Mouse (Mus musculus): Measurements from ENCODE around the gene Tnni2. TPM values are rescaled to one million over a fixed set of nuclear protein-coding genes. Genes with fewer than 3 reads are reported as not detected.

Tnni2 gene
- polyA plus RNA-seq, 1 experiment from 2014 or later, result 3.7 TPM

DNA sequence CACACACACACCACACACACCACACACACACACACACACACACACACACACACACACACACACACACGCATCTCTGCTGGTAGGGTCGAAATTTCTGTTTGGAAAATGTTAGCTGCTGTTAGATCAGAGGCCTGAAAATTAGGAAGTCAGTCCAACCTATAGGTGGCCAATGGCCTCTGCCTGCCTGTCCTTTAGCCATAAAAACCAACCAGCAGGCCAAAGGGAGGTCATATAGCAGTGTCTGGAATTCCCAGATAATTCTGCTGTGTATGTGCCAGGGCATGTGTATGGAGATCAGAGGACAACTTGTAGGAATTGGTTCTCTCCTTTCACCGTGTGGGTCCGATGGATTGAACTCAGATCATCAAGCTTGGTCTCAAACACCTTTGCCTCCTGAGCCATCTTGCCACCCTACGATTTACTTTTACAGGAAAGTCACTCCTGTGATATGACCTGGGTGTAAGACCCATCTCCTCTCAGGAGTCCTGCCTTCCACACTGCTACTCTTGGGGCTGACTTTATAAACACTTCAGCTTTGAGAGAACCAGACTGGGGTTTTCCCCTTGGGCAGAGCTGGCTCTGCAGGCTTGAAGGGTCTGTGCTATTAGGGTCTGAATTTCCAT, 17.2 kb downstream of the Tnni2 start:
- DNase-seq (ENCODE audit: low spot score) (peak; percentile 28), ATAC-seq (replicated peaks; ENCODE audit: low FRiP score) (no peak)
- Histone ChIP-seq H3K4me3 (ENCODE audit: low read depth, low read length) (no peak overlapping the region), H3K27me3 (replicated peaks; ENCODE audit: control insufficient read depth, insufficient read depth, low read length) (no peaks in the 10 kb centered on the region), H3K9me3 (ENCODE audit: control insufficient read depth, low read length) (no peaks in the 10 kb centered on the region), H3K9ac (ENCODE audit: low read depth, low read length) (no peak overlapping the region), H3K27ac (ENCODE audit: low read depth, low read length) (peak overlapping the region; percentile 49; the same call in 1 of the 2 replicates), H3K36me3 (ENCODE audit: control insufficient read depth, insufficient read depth, low read length) (no peaks in the 10 kb centered on the region), H3K4me2 (no peak overlapping the region), H3K4me1 (replicated peaks; ENCODE audit: control insufficient read depth, insufficient read depth, low read length) (peaks cover 18% of the 10 kb centered on the region)
- whole genome bisulfite sequencing, result 71% methylated on average over 5 of the region's 5 CpGs

DNA sequence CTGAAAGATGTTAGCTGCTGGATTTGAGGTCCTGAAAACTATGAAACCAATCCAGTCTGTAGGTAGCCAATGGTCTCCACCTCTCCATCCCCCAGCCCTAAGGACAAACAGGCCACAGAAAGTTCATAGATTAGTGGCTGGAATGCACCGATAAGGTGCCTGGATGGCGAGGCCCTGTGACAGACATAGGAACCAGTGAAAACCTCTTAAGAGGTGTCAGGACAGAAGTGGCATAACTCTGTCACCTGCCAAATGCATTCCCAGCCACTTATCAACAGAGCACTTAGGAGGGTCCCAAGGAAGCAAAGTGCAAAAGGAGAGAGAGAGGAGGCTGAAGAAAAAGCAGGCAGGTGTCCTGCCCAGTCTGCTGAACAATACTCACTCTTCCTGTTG, 17.7 kb downstream of the Tnni2 start:
- ATAC-seq (replicated peaks; ENCODE audit: low FRiP score) (no peak), DNase-seq (ENCODE audit: low spot score) (no peak)
- H3K9ac ChIP-seq (ENCODE audit: low read depth, low read length), result no peak overlapping the region
- H3K4me2 ChIP-seq, result no peak overlapping the region
- 34% methylated on average over 2 of the region's 2 CpGs for WGBS
- H3K4me1 ChIP-seq (replicated peaks; ENCODE audit: control insufficient read depth, insufficient read depth, low read length), result peaks cover 18% of the 10 kb centered on the region
- no peaks in the 10 kb centered on the region for H3K9me3 ChIP-seq (ENCODE audit: control insufficient read depth, low read length)
- peak overlapping the region; percentile 49; the same call in 1 of the 2 replicates for H3K27ac ChIP-seq (ENCODE audit: low read depth, low read length)
- H3K27me3 ChIP-seq (replicated peaks; ENCODE audit: control insufficient read depth, insufficient read depth, low read length), result no peaks in the 10 kb centered on the region
- no peak overlapping the region for H3K4me3 ChIP-seq (ENCODE audit: low read depth, low read length)
- no peaks in the 10 kb centered on the region for H3K36me3 ChIP-seq (ENCODE audit: control insufficient read depth, insufficient read depth, low read length)

DNA sequence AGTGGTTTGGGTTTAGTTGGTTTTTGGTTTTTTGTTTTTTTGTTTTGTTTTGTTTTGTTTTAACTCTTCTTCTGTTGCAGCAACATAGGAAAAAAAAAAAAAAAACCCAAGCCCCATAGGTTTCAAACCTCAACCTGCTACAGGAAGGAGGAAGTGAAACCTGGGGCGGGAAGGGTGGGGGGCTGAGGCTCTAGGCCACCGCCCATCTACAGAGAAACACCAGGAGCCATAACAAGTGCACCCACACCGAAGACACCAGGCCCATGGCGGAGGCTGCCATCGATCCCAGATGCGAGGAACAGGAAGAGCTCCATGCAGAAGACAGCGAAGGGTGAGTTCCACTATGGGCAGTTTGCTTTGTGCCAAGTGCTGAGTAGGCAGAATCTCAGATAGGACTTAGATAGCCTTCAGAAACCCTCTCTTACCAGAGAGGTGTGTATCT, 19.0 kb downstream of the Tnni2 start, which contains the start of gene Lsp1:
Lsp1 (plus strand) TSS at position 174 of the 442 bp plus-strand sequence.
- 0 out of 2 replicates have a peak within 1 kb of the TSS, but pooled peaks have one; percentile 2 for H3K4me3 ChIP-seq (ENCODE audit: low read depth, low read length)
- no peak within 1 kb of the TSS for H3K9ac ChIP-seq (ENCODE audit: low read depth, low read length)
- no peaks in the 10 kb centered on the region for H3K36me3 ChIP-seq (ENCODE audit: control insufficient read depth, insufficient read depth, low read length)
- DNase-seq (ENCODE audit: low spot score) (no peak), ATAC-seq (replicated peaks; ENCODE audit: low FRiP score) (no peak)
- peaks cover 18% of the 10 kb centered on the region for H3K4me1 ChIP-seq (replicated peaks; ENCODE audit: control insufficient read depth, insufficient read depth, low read length)
- H3K27ac ChIP-seq (ENCODE audit: low read depth, low read length), result no peak within 1 kb of the TSS; the same call in 1 of the 2 replicates
- H3K9me3 ChIP-seq (ENCODE audit: control insufficient read depth, low read length), result no peaks in the 10 kb centered on the region
- 79% methylated on average over 7 of the region's 7 CpGs for WGBS
- H3K27me3 ChIP-seq (replicated peaks; ENCODE audit: control insufficient read depth, insufficient read depth, low read length), result no peaks in the 10 kb centered on the region
- H3K4me2 ChIP-seq, result no peak within 1 kb of the TSS

DNA sequence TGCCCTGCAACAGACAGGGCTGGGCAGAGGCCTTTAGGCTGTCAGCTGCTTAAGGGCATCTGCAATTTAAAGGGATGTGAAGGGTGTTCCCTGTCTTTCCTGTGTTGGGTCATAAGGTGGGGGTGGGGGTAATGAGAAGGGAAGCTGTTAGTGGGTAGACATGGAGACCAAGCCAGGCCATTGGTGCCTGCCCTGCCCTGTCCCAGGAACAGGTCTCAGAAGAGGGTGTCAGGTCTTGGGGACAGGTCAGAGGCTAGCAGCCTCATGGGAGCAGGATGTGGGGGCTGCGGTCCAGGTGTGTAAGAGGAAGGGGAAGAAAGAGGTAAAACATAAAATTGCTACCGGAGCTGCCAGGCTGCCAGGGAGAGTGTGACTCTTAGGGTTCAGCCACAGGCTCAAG, 19.8 kb downstream of the Tnni2 start:
- Histone ChIP-seq H3K27ac (ENCODE audit: low read depth, low read length) (no peak overlapping the region), H3K9ac (ENCODE audit: low read depth, low read length) (no peak overlapping the region), H3K9me3 (ENCODE audit: control insufficient read depth, low read length) (no peaks in the 10 kb centered on the region), H3K4me3 (ENCODE audit: low read depth, low read length) (no peak overlapping the region), H3K4me2 (no peak overlapping the region), H3K27me3 (replicated peaks; ENCODE audit: control insufficient read depth, insufficient read depth, low read length) (no peaks in the 10 kb centered on the region), H3K4me1 (replicated peaks; ENCODE audit: control insufficient read depth, insufficient read depth, low read length) (peaks cover 14% of the 10 kb centered on the region), H3K36me3 (ENCODE audit: control insufficient read depth, insufficient read depth, low read length) (no peaks in the 10 kb centered on the region)
- DNase-seq (ENCODE audit: low spot score) (peak; percentile 23), ATAC-seq (replicated peaks; ENCODE audit: low FRiP score) (no peak)
- 83% methylated on average over 2 of the region's 2 CpGs for WGBS

DNA sequence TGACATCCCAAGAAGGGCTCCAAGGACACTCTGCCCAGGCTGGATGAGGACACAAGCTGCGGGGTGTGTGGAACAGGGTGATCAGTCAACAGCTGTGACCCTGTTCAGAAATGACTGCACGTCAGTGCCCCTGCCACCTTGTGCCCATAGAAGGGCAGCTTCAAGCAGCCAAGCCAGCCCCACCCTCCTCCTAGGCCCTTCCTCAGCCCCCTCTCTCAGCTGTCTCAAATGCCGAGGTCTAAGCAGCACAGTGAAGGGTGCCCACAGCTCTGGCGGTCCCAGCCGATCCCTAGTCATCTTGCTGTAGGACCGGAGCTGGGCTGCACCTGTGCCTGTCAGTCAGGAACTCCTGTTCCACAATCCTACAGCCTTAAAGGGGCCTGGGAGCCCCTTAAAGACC, 20.6 kb downstream of the Tnni2 start:
- Histone ChIP-seq H3K27ac (ENCODE audit: low read depth, low read length) (no peak overlapping the region), H3K4me1 (replicated peaks; ENCODE audit: control insufficient read depth, insufficient read depth, low read length) (peaks cover 7% of the 10 kb centered on the region), H3K9ac (ENCODE audit: low read depth, low read length) (no peak overlapping the region), H3K27me3 (replicated peaks; ENCODE audit: control insufficient read depth, insufficient read depth, low read length) (no peaks in the 10 kb centered on the region), H3K36me3 (ENCODE audit: control insufficient read depth, insufficient read depth, low read length) (no peaks in the 10 kb centered on the region), H3K9me3 (ENCODE audit: control insufficient read depth, low read length) (no peaks in the 10 kb centered on the region), H3K4me3 (ENCODE audit: low read depth, low read length) (no peak overlapping the region), H3K4me2 (no peak overlapping the region)
- DNase-seq (ENCODE audit: low spot score) (peak; percentile 28), ATAC-seq (replicated peaks; ENCODE audit: low FRiP score) (no peak)
- 84% methylated on average over 6 of the region's 6 CpGs for WGBS

DNA sequence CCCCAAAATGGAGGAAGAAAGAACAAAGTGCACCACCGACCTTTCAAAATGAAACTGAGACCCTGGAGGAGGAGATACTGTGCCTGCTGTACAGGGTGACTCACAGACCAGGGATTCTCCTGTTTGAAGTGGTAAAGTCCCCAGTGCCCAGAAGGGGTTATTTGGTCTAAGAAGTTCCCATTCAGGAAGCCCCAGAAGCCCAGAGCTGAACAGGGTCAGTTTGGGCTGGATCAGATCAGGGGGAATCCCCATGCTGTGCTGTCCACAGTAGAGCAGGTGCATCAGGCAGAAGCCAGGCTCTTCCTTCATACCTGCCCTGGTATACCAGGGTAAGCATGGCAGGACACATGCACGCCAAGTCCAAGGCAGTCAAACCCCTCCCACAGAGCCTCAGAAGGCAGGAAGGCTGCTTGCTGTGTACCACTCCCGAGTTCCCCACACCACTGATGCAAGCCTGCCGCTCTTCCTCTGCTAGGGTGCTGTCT, 21.0 kb downstream of the Tnni2 start:
- Histone ChIP-seq H3K27ac (ENCODE audit: low read depth, low read length) (no peak overlapping the region), H3K4me1 (replicated peaks; ENCODE audit: control insufficient read depth, insufficient read depth, low read length) (peaks cover 5% of the 10 kb centered on the region)
- no peak for ATAC-seq (replicated peaks; ENCODE audit: low FRiP score)

DNA sequence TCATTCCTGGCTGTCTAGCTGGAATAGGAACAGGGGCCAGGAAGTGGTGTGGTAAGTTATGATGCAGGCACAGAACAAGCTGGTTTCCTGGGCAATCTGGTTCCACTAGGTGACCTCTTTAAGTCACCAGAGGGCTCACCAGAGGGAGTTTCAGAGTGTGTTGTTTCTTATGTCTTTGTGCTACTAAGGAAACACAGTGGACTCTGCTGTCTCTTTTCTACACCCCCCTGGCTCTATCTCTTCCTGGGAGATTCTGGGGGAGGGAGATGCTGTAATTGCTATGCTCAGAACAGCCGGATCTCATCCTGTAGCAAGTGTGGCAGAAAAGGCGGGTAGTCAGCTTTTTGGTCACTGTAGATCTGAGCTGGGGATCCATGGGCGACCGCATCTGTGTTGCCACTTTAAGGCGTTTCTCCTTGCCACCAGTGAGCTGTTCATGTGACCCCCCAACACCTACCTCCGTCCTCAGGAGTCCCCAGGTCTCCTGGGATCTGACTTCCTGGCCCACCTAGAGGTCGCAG, 28.6 kb downstream of the Tnni2 start:
- H3K4me1 ChIP-seq (replicated peaks; ENCODE audit: control insufficient read depth, insufficient read depth, low read length), result peaks cover 13% of the 10 kb centered on the region
- H3K4me3 ChIP-seq (ENCODE audit: low read depth, low read length), result no peak overlapping the region
- no peaks in the 10 kb centered on the region for H3K9me3 ChIP-seq (ENCODE audit: control insufficient read depth, low read length)
- DNase-seq (ENCODE audit: low spot score), result peak; percentile 31
- H3K4me2 ChIP-seq, result no peak overlapping the region
- H3K9ac ChIP-seq (ENCODE audit: low read depth, low read length), result no peak overlapping the region
- H3K27ac ChIP-seq (ENCODE audit: low read depth, low read length), result peak overlapping the region; percentile 79; the same call in 1 of the 2 replicates
- H3K36me3 ChIP-seq (ENCODE audit: control insufficient read depth, insufficient read depth, low read length), result no peaks in the 10 kb centered on the region
- no peak for ATAC-seq (replicated peaks; ENCODE audit: low FRiP score)
- H3K27me3 ChIP-seq (replicated peaks; ENCODE audit: control insufficient read depth, insufficient read depth, low read length), result no peaks in the 10 kb centered on the region
- 78% methylated on average over 7 of the region's 7 CpGs for WGBS

More for the DNA sequence above, 21.0 kb downstream of the Tnni2 start:
- Histone ChIP-seq H3K9me3 (ENCODE audit: control insufficient read depth, low read length) (no peaks in the 10 kb centered on the region), H3K27me3 (replicated peaks; ENCODE audit: control insufficient read depth, insufficient read depth, low read length) (no peaks in the 10 kb centered on the region), H3K4me3 (ENCODE audit: low read depth, low read length) (no peak overlapping the region), H3K36me3 (ENCODE audit: control insufficient read depth, insufficient read depth, low read length) (no peaks in the 10 kb centered on the region), H3K4me2 (no peak overlapping the region), H3K9ac (ENCODE audit: low read depth, low read length) (no peak overlapping the region)
- WGBS, result 52% methylated on average over 4 of the region's 4 CpGs
- peak; percentile 29 for DNase-seq (ENCODE audit: low spot score)

DNA sequence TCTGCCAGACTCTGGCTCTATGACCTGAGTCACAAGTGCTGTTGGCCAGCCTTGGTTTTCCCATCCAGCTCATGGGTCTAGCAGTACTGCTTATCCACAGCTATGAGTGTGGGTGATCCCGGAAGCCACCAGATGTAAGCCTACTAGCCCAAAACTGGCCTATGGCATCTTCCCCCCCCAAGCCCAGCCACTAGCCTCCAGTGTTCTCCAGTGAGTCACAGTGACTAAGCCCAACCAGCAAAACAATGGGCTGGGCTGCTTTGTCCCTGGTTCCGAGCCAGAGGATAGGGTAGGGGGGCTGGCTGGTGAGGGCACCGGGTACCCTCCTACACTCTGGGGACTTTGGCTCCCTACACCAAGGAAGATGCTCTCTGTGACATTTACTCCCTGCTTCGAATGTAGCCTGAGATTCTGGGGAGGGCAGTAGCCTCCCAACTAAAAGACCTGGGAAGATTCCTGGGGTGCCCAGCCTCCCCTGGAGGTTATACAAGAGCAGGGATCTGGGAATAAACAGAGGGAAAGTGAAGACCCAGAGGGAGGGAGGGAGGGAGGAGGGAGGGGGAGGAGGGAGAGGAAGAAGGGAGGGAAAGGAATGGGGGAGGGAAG, 29.3 kb downstream of the Tnni2 start:
- Histone ChIP-seq H3K27ac (ENCODE audit: low read depth, low read length) (peak overlapping the region; percentile 79; the same call in 1 of the 2 replicates), H3K4me2 (no peak overlapping the region), H3K4me3 (ENCODE audit: low read depth, low read length) (no peak overlapping the region), H3K36me3 (ENCODE audit: control insufficient read depth, insufficient read depth, low read length) (no peaks in the 10 kb centered on the region), H3K27me3 (replicated peaks; ENCODE audit: control insufficient read depth, insufficient read depth, low read length) (no peaks in the 10 kb centered on the region), H3K4me1 (replicated peaks; ENCODE audit: control insufficient read depth, insufficient read depth, low read length) (peaks cover 13% of the 10 kb centered on the region), H3K9ac (ENCODE audit: low read depth, low read length) (no peak overlapping the region), H3K9me3 (ENCODE audit: control insufficient read depth, low read length) (no peaks in the 10 kb centered on the region)
- DNase-seq (ENCODE audit: low spot score) (no peak), ATAC-seq (replicated peaks; ENCODE audit: low FRiP score) (no peak)
- WGBS, result 31% methylated on average over 4 of the region's 4 CpGs

Data from liver, embryonic 11.5 days (tissue).